Mouse (Mus musculus): Measurements from ENCODE around the gene Atp6v0d1. TPM values are rescaled to one million over a fixed set of nuclear protein-coding genes. Genes with fewer than 3 reads are reported as not detected.

Atp6v0d1 gene
- total RNA-seq, 2 experiments from 2014 or later: 288 to 305 TPM

- no peak for DNase-seq
Observed at GRCm38 (mm10) chr8:105537011-105537677, 28.7 kb downstream of the Atp6v0d1 start.

- no peak for DNase-seq
Observed at GRCm38 (mm10) chr8:105536546-105536945, 29.3 kb downstream of the Atp6v0d1 start.

DNA sequence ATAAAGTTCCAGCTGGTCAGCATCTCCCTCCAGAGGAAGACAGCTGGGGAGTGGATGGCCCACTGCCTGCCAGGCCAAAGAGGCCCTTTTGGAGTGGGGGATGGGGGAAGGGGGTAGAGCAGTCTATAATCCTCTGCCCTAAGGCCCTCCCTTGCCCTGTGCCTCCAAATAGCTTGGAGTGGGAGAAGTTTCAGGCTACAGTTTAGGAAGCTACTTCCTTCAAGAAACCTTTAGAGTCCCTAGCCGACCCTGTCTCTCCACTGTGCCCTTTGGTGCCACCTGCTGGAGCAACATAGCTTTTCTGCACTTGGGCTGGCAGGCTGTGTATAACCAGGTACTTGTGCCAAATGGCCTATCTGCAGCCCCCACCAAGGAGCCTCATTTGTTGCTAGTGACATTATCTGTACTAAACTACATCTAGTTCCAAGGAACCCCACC is 31.9 kb downstream of the Atp6v0d1 start:
- peak in 1 of 2 experiments; percentile 48 for DNase-seq

DNA sequence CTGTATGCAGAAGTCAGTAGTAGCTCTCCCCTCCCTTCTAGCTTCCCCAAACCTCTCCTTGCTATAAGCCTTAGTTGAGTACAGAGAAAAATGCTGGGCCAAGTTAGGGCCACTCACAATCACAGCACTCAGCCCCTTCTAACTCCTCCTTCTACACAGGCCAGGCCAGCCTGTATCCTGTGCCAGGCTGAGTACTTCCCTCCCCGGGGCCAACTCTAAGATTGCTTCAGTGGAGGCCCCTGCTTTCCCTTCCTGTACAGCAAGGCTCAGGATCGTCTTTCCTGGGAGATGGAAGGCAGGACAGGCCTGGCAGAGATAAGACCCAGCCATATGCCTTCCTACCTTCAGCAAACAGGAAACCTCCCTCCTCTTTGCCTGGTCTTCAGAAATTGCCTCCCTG is 32.4 kb downstream of the Atp6v0d1 start:
- no peak for DNase-seq

- DNase-seq: no peak
Observed at GRCm38 (mm10) chr8:105531774-105532173, 34.1 kb downstream of the Atp6v0d1 start.

DNA sequence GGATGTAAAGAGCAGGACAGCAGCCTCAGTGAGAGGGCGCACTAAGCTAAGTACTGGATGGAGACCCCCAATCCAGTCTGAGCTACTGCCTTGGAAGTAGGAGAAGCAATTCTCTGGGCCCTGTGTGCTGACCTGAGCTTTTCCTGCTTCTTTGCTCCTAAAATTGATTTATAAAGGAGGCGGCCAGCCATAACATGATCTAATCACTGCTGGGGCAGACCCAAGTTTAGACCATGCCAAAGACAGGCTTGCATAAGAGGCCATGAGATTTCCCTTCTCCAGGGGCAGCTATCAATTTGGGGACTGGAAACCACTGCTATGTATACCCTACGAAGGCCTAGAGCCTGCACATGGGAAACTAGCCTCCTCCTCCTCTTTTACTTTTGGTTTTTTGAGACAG is 36.6 kb downstream of the Atp6v0d1 start:
- no peak for DNase-seq

DNA sequence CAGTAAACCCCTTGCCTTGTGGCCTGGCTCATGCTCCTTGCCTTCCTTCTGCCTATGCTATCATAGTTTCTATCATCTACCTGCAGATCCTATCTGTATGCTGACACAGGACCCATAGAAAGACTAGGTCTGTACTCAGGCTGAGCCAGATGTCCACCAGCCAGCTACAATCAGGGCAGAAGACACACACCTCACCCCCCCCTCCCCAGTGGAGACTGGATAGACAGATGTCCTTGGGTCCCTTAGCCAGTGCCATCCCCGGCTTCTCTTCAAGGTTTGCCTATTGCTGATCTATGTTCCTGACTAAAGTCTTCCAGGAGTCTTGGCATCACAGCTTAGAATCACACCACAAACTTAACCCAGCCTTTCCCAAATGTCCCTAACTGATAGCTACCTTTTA is 37.6 kb downstream of the Atp6v0d1 start:
- no peak for DNase-seq

DNA sequence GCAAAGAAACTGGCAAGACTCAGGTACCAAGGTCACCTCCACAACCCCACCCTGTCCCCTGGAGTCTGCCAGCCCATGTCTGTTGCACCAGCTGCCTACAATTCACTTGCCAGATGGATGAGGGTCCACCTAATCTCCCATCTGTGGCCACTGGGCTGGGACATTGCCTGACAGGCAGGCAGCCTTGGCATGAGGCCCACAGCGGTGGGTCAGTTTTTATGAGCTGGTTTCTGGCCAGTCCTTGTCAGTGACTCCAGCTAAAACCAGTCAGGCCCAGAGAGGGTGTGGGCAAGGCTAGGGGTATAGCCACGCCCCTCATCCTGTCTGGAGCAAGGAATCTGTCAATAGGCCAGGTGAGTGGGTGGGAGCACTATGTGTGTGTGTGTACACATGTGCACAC is 38.7 kb downstream of the Atp6v0d1 start:
- no peak for DNase-seq

- DNase-seq: no peak
Observed at GRCm38 (mm10) chr8:105522890-105523289, 43.0 kb downstream of the Atp6v0d1 start.

DNA sequence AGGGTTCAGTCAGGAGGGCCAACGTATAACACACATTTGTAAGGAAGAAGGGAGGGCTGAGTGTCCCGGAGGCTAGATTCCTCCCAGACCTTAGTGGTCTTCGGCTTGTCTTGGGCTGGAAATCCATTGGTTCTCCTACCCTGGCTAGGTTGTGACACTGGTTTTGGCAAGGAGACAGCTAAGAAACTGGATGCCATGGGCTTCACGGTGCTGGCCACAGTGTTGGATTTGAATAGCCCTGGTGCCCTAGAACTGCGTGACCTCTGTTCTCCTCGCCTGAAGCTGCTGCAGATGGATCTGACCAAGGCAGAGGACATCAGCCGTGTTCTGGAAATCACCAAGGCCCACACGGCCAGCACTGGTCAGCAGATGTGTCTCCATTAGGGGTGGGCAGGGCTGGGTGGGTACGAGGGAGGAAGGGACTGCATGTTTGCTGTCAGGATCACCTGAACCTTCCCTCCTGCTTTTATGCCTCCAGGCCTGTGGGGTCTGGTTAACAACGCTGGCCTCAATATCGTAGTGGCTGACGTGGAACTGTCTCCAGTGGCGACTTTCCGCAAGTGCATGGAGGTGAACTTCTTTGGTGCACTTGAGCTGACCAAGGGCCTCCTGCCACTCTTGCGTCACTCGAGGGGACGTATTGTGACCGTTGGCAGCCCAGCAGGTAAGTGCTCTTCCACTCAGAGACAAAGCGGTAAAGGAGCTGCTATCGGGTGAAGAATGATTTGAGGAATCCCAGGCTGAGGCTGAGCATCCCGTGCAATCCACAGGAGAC is 43.7 kb downstream of the Atp6v0d1 start:
- DNase-seq: no peak

- no peak for DNase-seq
Observed at GRCm38 (mm10) chr8:105521061-105521460, 44.8 kb downstream of the Atp6v0d1 start.

- DNase-seq: no peak
Observed at GRCm38 (mm10) chr8:105520521-105520920, 45.3 kb downstream of the Atp6v0d1 start.

GRCm38 (mm10) chr8:105519591-105519990 is 46.3 kb downstream of the Atp6v0d1 start:
- DNase-seq: no peak

DNA sequence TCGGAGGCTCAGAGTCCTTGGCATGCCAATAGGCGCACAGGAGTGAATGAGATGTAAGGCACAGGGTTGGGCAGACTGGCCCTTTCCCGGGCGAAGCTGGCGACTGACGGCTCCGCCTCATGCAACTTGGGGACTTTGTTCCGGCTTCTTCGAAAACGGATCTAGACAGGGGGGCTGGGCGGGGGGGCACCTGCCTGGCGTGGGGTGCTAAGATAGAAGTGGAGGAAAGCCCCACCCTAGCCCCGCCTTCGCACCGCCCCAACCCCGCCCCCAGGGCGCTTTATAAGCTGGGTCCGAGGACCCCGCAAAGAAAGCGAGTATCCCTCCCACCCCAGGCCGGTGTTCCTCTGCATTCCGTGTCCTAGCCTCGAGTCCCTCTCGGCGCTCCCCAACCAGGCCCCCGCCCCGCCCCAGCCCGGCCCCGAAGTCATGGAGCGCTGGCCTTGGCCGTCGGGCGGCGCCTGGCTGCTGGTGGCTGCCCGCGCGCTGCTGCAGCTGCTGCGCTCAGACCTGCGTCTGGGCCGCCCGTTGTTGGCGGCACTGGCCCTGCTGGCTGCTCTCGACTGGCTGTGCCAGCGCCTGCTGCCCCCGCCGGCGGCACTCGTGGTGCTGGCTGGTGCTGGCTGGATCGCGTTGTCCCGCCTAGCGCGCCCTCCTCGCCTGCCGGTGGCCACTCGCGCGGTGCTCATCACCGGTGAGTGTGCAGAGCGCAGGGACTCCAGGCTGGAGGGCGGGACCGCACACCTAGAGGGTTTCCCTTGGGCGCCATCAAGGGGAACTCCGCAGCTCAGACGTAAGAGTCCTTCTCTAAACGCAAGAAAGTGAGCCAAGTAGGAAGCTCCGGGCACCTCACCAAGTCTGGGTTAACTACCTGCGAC is 47.2 kb downstream of the Atp6v0d1 start, which contains the start of gene Hsd11b2:
Gene Hsd11b2, plus strand, starts transcription at position 320 of the 878 bp plus-strand sequence.
- peak; percentile 36 to 51 for DNase-seq

- DNase-seq: no peak
Observed at GRCm38 (mm10) chr8:105517346-105517745, 48.5 kb downstream of the Atp6v0d1 start.

- peak; percentile 56 to 61 for DNase-seq
Observed at GRCm38 (mm10) chr8:105516018-105516645, 49.7 kb downstream of the Atp6v0d1 start.

GRCm38 (mm10) chr8:105514656-105515055 is 51.2 kb downstream of the Atp6v0d1 start:
- DNase-seq: no peak

DNA sequence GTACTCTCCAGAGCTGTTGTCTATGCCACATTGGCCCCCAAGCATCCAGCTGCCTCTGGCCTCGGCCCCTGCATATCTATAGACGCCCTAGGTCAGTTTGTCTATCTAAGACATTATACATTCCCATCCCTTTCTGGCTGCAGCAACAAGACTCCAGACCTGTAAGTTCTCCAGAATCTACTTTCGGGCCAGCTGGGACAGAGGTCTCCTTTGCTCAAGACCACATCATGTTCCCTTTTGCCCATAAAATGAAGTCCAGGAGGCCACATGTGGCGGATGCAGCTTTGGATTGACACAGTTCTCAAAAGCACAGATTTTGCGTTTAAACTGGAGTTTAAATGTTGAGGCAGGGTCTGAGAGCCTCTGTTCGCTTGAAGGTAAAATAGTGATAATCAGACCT is 51.7 kb downstream of the Atp6v0d1 start:
- no peak for DNase-seq

- no peak for DNase-seq
Observed at GRCm38 (mm10) chr8:105509997-105510735, 55.7 kb downstream of the Atp6v0d1 start.

DNA sequence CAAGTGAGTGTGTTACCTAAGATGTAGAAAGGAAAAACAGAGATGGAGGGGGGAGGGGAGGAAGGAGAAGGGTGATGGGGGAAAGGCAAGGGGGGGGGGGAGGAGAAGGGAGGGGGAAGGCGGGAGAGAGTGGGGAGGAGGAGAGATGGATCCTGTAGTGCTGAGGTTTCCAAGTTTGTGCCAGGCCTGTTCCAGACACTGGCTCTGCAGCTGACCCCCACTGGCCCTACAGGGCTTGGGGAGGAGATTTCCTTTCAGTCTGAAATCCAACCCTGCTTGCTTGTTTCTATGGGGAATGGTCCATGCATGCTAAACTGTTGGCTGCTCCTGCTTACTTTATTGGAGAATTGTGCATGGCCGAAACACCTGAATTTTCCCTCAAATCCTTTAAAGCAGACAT is 57.1 kb downstream of the Atp6v0d1 start:
- DNase-seq: no peak

DNA sequence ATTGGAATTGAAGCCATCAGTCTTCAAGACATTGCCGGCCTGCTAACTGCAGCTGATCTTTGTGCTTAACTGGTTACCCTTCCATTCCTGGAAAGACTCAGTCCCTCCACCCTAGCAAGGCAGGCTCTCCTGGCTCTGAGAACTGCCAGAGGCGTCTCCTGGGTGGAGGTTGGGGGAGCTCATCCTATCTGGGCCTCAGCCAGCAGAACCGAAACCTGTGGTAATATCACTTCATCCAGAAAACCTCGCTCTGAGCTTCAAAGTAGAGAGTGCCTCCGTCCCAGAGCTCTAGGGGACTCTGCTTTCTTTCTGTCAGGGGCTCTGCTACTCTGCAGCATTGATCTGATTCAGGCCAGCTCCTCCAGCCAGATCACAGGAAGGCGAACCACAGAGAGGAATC is 58.9 kb downstream of the Atp6v0d1 start:
- no peak for DNase-seq

GRCm38 (mm10) chr8:105504617-105505016 is 61.2 kb downstream of the Atp6v0d1 start:
- DNase-seq: no peak
